Mouse (Mus musculus) neural tube, embryonic 13.5 days (tissue): ENCODE results near the gene Btnl9. TPM values are rescaled to one million over a fixed set of nuclear protein-coding genes. Genes with fewer than 3 reads are reported as not detected.
A peak's percentile ranks its signal among the peaks of the same experiment; 100 is the strongest.

Experiments used
- ATAC-seq: fragments of 200-750 bp; cut with Nextera tagmentation; 2 replicates; pipeline ENCODE4 v1.8.0; 2017; ENCODE audit warnings: low read depth, mild to moderate bottlenecking, moderate TSS enrichment, moderate library complexity
- H3K27ac ChIP-seq: fragments of 300-500 bp; sonication (generic); replicated peaks from 2 replicates; pipeline ENCODE4 v1.5.1; 2015; ENCODE audit warnings: moderate library complexity, mild to moderate bottlenecking, inconsistent platforms
- H3K27me3 ChIP-seq: fragments of 300-500 bp; sonication (generic); 2 replicates; pipeline ENCODE4 v1.6.1; 2015; ENCODE audit warnings: mild to moderate bottlenecking, inconsistent platforms
- H3K36me3 ChIP-seq: fragments of 300-500 bp; sonication (generic); 2 replicates; pipeline ENCODE4 v1.6.1; 2015; ENCODE audit warnings: mild to moderate bottlenecking, inconsistent platforms
- H3K4me1 ChIP-seq: fragments of 300-500 bp; sonication (generic); replicated peaks from 2 replicates; pipeline ENCODE4 v1.6.1; 2015; ENCODE audit warnings: inconsistent platforms
- H3K4me2 ChIP-seq: fragments of 300-500 bp; sonication (generic); 2 replicates; pipeline ENCODE4 v1.6.1; 2015; ENCODE audit warnings: inconsistent platforms, mild to moderate bottlenecking, moderate library complexity
- H3K4me3 ChIP-seq: fragments of 300-500 bp; sonication (generic); 2 replicates; pipeline ENCODE4 v1.5.1; 2015; ENCODE audit warnings: mild to moderate bottlenecking, inconsistent platforms
- H3K9ac ChIP-seq: fragments of 300-500 bp; sonication (generic); 2 replicates; pipeline ENCODE4 v1.6.1; 2015; ENCODE audit warnings: moderate library complexity, mild to moderate bottlenecking, inconsistent platforms
- H3K9me3 ChIP-seq: fragments of 300-500 bp; sonication (generic); 2 replicates; pipeline ENCODE4 v1.6.1; 2016; ENCODE audit warnings: inconsistent platforms
- WGBS: fragments of 180-500 bp; shearing (Covaris S2); methylation state at CpG from one replicate; pipeline ENCODE4 v1.1.7; 2015; 5-methylcytosine and 5-hydroxymethylcytosine counted together
- polyA plus RNA-seq: library from polyadenylated mRNA; unstranded; fragments of >200 nt; fragmentation: Nextera tagmentation; extraction: Ambion mirVana; gene quantifications from 2 replicates; pipeline ENCODE4 v1.2.1, GENCODE M21; 2015

The Btnl9 gene
- polyA plus RNA-seq, 1 experiment from 2014 or later: 0.10 TPM

DNA sequence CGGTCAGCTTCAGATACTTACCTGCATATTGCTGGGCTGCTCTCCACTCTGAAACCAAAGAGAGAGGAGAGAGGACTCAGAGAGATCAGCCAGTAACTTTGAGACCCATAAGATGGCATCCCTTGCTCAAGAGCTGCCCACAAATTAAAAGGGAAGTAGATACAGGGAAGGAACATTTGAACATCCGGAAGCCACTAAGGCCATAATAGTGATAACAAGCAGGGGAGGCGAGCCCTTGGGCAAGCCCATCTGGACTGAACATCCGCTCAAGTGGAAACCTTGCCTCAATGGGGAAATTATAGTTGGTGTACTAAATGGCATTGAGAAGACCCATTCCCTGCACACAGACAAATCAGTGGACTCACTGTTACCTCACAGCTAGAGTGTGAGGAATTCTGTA lies 16.4 kb downstream of the Btnl9 start:
- no peak for ATAC-seq
- peaks cover 26% of the 10 kb centered on the region for H3K27me3 ChIP-seq
- no peaks in the 10 kb centered on the region for H3K9me3 ChIP-seq
- H3K4me2 ChIP-seq: no peak overlapping the region
- H3K4me1 ChIP-seq: peaks cover 7% of the 10 kb centered on the region
- no peak overlapping the region for H3K4me3 ChIP-seq
- no peak overlapping the region for H3K27ac ChIP-seq
- 88% methylated on average over 4 of the region's 4 CpGs for WGBS
- H3K9ac ChIP-seq: no peak overlapping the region
- no peaks in the 10 kb centered on the region for H3K36me3 ChIP-seq

DNA sequence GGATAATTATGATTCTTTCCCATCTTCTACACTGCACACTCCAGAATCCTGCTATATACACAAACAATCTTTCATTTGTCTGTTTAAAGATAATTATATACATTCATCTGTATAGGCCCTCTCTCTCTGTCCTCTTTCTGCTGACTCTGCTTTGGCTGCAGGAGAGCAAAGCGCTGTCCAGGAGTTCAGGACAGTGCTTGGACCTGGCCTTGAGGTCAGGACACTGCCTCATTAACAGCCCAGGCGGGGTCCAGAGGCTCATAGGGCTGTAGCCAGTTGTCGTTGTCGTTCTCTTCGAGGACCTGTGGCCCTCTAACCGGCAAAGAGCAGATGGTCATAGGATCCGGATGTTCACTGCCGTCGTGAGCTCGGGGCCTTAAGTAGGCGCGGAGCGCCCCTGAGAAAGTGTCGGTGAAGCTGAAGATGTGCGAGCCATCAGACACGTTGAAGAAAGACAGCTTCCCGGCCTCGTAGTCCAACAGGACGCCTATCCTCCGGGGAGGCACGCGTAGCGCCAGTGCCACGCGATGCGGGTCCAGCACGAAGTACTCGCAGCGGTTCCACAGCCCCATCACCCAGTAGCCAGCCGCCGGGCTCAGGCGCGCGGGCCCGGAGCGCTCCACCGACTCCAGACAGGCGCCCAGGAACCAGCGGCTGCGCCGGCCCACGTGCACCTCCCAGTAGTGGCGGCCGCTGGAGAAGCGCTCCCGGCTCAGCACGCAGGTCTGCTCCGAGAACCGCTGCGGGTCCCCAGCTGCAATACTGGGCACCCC lies 17.9 kb downstream of the Btnl9 start:
- ATAC-seq: peak; percentile 79
- peaks cover 26% of the 10 kb centered on the region for H3K27me3 ChIP-seq
- WGBS: 7% methylated on average over 50 of the region's 50 CpGs

GRCm38 (mm10) chr11:49156821-49157814 lies 29.8 kb downstream of the Btnl9 start:
- no peak for ATAC-seq

More for the DNA sequence above, 17.9 kb downstream of the Btnl9 start:
- Histone ChIP-seq H3K4me2 (peak overlapping the region; percentile 69), H3K36me3 (no peaks in the 10 kb centered on the region), H3K27ac (no peak overlapping the region), H3K4me1 (peaks cover 7% of the 10 kb centered on the region), H3K9me3 (no peaks in the 10 kb centered on the region), H3K4me3 (peak overlapping the region; percentile 41), H3K9ac (peak overlapping the region; percentile 56)

DNA sequence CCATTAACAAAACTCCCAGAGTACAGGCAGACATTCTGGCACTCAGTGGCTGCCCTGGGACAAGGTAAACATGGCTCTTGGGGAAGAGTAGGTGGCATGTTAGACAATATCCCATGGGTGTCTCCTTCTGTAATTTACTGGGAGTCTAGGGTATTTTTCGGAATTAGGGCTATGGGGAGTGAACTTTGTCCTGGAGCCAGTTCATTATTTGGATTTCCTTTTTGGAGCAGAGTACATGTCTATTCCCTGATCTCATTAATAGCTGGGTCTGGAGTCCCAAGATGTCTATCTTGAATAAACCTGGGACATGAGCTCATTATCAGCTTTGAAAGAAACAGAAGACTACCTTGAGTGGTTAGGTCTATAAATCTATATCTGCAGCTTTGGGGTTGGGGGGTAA lies 32.9 kb downstream of the Btnl9 start, which contains the start of gene Olfr1394:
Olfr1394 (plus strand) TSS at position 301 of the 400 bp plus-strand sequence.
- no peak within 1 kb of the TSS for H3K4me2 ChIP-seq
- no peaks in the 10 kb centered on the region for H3K36me3 ChIP-seq
- H3K9ac ChIP-seq: no peak within 1 kb of the TSS
- no peaks in the 10 kb centered on the region for H3K9me3 ChIP-seq
- WGBS: 76% methylated on average over 1 of the region's 1 CpGs
- no peaks in the 10 kb centered on the region for H3K4me1 ChIP-seq
- ATAC-seq: no peak
- no peak within 1 kb of the TSS for H3K4me3 ChIP-seq
- no peak within 1 kb of the TSS for H3K27ac ChIP-seq
- no peaks in the 10 kb centered on the region for H3K27me3 ChIP-seq

More at GRCm38 (mm10) chr11:49156821-49157814, 29.8 kb downstream of the Btnl9 start:
- WGBS: 93% methylated on average over 2 of the region's 2 CpGs
- no peak overlapping the region for H3K9ac ChIP-seq
- H3K9me3 ChIP-seq: no peaks in the 10 kb centered on the region
- H3K27me3 ChIP-seq: no peaks in the 10 kb centered on the region
- no peak overlapping the region for H3K4me2 ChIP-seq
- H3K36me3 ChIP-seq: no peaks in the 10 kb centered on the region
- H3K4me1 ChIP-seq: no peaks in the 10 kb centered on the region
- H3K4me3 ChIP-seq: no peak overlapping the region
- no peak overlapping the region for H3K27ac ChIP-seq

- H3K27me3 ChIP-seq: no peaks in the 10 kb centered on the region
- H3K4me1 ChIP-seq: no peaks in the 10 kb centered on the region
- H3K4me2 ChIP-seq: no peak within 1 kb of the TSS
- WGBS: 94% methylated on average over 6 of the region's 6 CpGs
- no peak within 1 kb of the TSS for H3K9ac ChIP-seq
- H3K36me3 ChIP-seq: no peaks in the 10 kb centered on the region
- H3K27ac ChIP-seq: no peak within 1 kb of the TSS
- H3K9me3 ChIP-seq: no peaks in the 10 kb centered on the region
- no peak within 1 kb of the TSS for H3K4me3 ChIP-seq
- no peak for ATAC-seq
Observed at GRCm38 (mm10) chr11:49141974-49142373, 45.0 kb downstream of the Btnl9 start, which contains the start of gene Olfr1395. Gene Olfr1395, plus strand, starts transcription at chr11:49142274.

GRCm38 (mm10) chr11:49124169-49124568 lies 62.8 kb downstream of the Btnl9 start:
- no peak overlapping the region for H3K4me3 ChIP-seq
- no peak for ATAC-seq
- no peaks in the 10 kb centered on the region for H3K36me3 ChIP-seq
- H3K9me3 ChIP-seq: no peaks in the 10 kb centered on the region
- H3K27me3 ChIP-seq: no peaks in the 10 kb centered on the region
- 84% methylated on average over 2 of the region's 2 CpGs for WGBS
- no peak overlapping the region for H3K4me2 ChIP-seq
- H3K4me1 ChIP-seq: no peaks in the 10 kb centered on the region
- H3K9ac ChIP-seq: no peak overlapping the region
- H3K27ac ChIP-seq: no peak overlapping the region

DNA sequence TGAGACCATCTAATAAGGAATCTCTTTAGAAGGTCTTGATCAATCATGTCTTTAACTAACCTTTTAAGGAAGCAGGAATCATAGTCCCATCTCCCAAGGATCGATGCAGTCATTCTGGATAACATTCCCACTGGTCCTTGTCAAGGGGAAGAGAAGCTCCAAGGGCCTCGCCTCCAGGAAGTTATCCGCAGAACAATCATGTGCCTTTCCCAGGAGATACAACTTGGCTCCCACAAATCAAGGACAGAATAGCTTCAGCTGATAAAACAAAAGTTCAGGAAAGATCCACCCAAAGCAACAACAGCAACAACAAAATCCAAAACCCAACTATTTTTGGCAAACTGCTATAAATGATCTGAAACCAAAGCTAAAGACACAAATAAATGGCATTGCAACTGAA lies 67.3 kb downstream of the Btnl9 start:
- Histone ChIP-seq H3K36me3 (no peaks in the 10 kb centered on the region), H3K9me3 (no peaks in the 10 kb centered on the region), H3K27ac (no peak overlapping the region), H3K27me3 (no peaks in the 10 kb centered on the region), H3K4me1 (no peaks in the 10 kb centered on the region), H3K9ac (no peak overlapping the region), H3K4me2 (no peak overlapping the region), H3K4me3 (no peak overlapping the region)
- 81% methylated on average over 3 of the region's 3 CpGs for WGBS
- ATAC-seq: no peak

Other genes starting within 250 kb of the Btnl9 start
- gene Psme2b, start 241.0 kb downstream of the Btnl9 start, polyA plus RNA-seq: 2.7 and 3.6 TPM in 2 replicates
- gene Olfr56, start 208.3 kb downstream of the Btnl9 start, polyA plus RNA-seq: not detected in 2 replicates
- gene 9930111J21Rik1, start 207.8 kb downstream of the Btnl9 start, polyA plus RNA-seq: 0.62 and 0.70 TPM in 2 replicates
- gene Gm12185, start 194.9 kb downstream of the Btnl9 start, polyA plus RNA-seq: not detected in 2 replicates
- 0.11 TPM in 1 of 2 replicates, not detected in the other for gene Tgtp1, start 193.0 kb downstream of the Btnl9 start, polyA plus RNA-seq
- gene 9930111J21Rik2, start 135.9 kb downstream of the Btnl9 start, polyA plus RNA-seq: 0.28 and 0.32 TPM in 2 replicates
- 0.10 and 0.27 TPM in 2 replicates for gene Tgtp2, start 123.0 kb downstream of the Btnl9 start, polyA plus RNA-seq
- gene Ifi47, start 110.6 kb downstream of the Btnl9 start, polyA plus RNA-seq: 0.40 and 0.43 TPM in 2 replicates
- gene Olfr1396, start 72.3 kb downstream of the Btnl9 start, polyA plus RNA-seq: not detected in 2 replicates
- gene Olfr1395, start 44.9 kb downstream of the Btnl9 start, polyA plus RNA-seq: not detected in 2 replicates
- gene Olfr1394, start 32.8 kb downstream of the Btnl9 start, polyA plus RNA-seq: not detected in 2 replicates
- 44.5 and 50.0 TPM in 2 replicates for gene Zfp62, start 16.1 kb upstream of the Btnl9 start, polyA plus RNA-seq
- 28.8 and 32.4 TPM in 2 replicates for gene Mgat1, start 57.0 kb upstream of the Btnl9 start, polyA plus RNA-seq
- not detected in 2 replicates for gene Olfr1393, start 91.1 kb upstream of the Btnl9 start, polyA plus RNA-seq
- not detected in 2 replicates for gene Olfr1392, start 98.1 kb upstream of the Btnl9 start, polyA plus RNA-seq
- not detected in 2 replicates for gene Olfr10, start 117.6 kb upstream of the Btnl9 start, polyA plus RNA-seq
- not detected in 2 replicates for gene Olfr1391, start 135.6 kb upstream of the Btnl9 start, polyA plus RNA-seq
- not detected in 2 replicates for gene Olfr1390, start 148.0 kb upstream of the Btnl9 start, polyA plus RNA-seq
- not detected in 2 replicates for gene Olfr1389, start 235.9 kb upstream of the Btnl9 start, polyA plus RNA-seq
- 0.06 TPM in 1 of 2 replicates, not detected in the other for gene Olfr1388, start 249.5 kb upstream of the Btnl9 start, polyA plus RNA-seq